Mouse (Mus musculus) limb, embryonic 14.5 days (tissue): ENCODE measurements around the gene Nexn. TPM values are rescaled to one million over a fixed set of nuclear protein-coding genes. Genes with fewer than 3 reads are reported as not detected.

ENCODE experiments used
- ATAC-seq: fragments of 200-750 bp; cut with Nextera tagmentation; 2 replicates; pipeline ENCODE4 v1.8.0; 2017; ENCODE audit warnings: low read depth, moderate number of reproducible peaks, moderate TSS enrichment; ENCODE audit not compliant: low FRiP score
- DNase-seq: peaks from one replicate; pipeline ENCODE4 v3.0.0-alpha.2; 2015; ENCODE audit warnings: low spot score
- H3K27ac ChIP-seq: fragments of 300-500 bp; sonication (generic); replicated peaks from 2 replicates; pipeline ENCODE4 v1.5.1; 2014; ENCODE audit warnings: low read depth, mild to moderate bottlenecking, low read length, moderate library complexity, mixed read lengths
- H3K27me3 ChIP-seq: fragments of 300-500 bp; sonication (generic); 2 replicates; pipeline ENCODE4 v1.6.1; 2014; ENCODE audit warnings: low read length, mixed read lengths; ENCODE audit not compliant: control insufficient read depth, insufficient read depth
- H3K36me3 ChIP-seq: fragments of 300-500 bp; sonication (generic); 2 replicates; pipeline ENCODE4 v1.6.1; 2014; ENCODE audit warnings: mild to moderate bottlenecking, low read length, moderate library complexity, mixed read lengths; ENCODE audit not compliant: control insufficient read depth, insufficient read depth
- H3K4me1 ChIP-seq: fragments of 300-500 bp; sonication (generic); 2 replicates; pipeline ENCODE4 v1.6.1; 2014; ENCODE audit warnings: antibody characterized with exemption, low read length, mixed read lengths; ENCODE audit not compliant: control insufficient read depth, insufficient read depth
- H3K4me2 ChIP-seq: fragments of 300-500 bp; sonication (generic); replicated peaks from 2 replicates; pipeline ENCODE4 v1.6.1; 2014; ENCODE audit warnings: low read depth, mild to moderate bottlenecking, low read length, moderate library complexity; ENCODE audit not compliant: severe bottlenecking
- H3K4me3 ChIP-seq: fragments of 300-500 bp; sonication (generic); replicated peaks from 2 replicates; pipeline ENCODE4 v1.5.1; 2014; ENCODE audit warnings: low read length
- H3K9ac ChIP-seq: fragments of 300-500 bp; sonication (generic); 2 replicates; pipeline ENCODE4 v1.6.1; 2014; ENCODE audit warnings: mild to moderate bottlenecking, low read depth, low read length, moderate library complexity; ENCODE audit not compliant: severe bottlenecking
- H3K9me3 ChIP-seq: fragments of 300-500 bp; sonication (generic); 2 replicates; pipeline ENCODE4 v1.6.1; 2016; ENCODE audit warnings: low read length; ENCODE audit not compliant: control insufficient read depth
- POLR2A ChIP-seq: fragments of 200-500 bp; IDR thresholded peaks from 2 replicates; pipeline ENCODE4 v1.8.0; 2012; ENCODE audit warnings: inconsistent platforms, mild to moderate bottlenecking, moderate library complexity, borderline replicate concordance; ENCODE audit not compliant: insufficient read depth, insufficient read length; ENCODE audit errors: extremely low read depth
- WGBS: fragments of 180-500 bp; shearing (Covaris S2); extraction: QIAGEN DNeasy Blood & Tissue Kit; methylation state at CpG from one replicate; pipeline ENCODE4 v1.1.7; 2014; 5-methylcytosine and 5-hydroxymethylcytosine counted together
- polyA plus RNA-seq, 2 experiments: library from polyadenylated mRNA; depleted of rRNA in 1 of 2; stranded (reverse) in 1 of 2; unstranded in 1 of 2; fragments of >200 nt; fragmentation: Nextera tagmentation in 1 of 2; extraction: Ambion mirVana in 1 of 2; gene quantifications; 2 replicates each; pipeline versions ENCODE4 v1.2.1 to v1.2.3; 2012 to 2014

Gene Nexn
- polyA plus RNA-seq, 2 experiments = 17.5 to 26.0 TPM

- TF ChIP-seq POLR2A = no peak
- Histone ChIP-seq H3K4me1 (peaks cover 10% of the 10 kb centered on the region; the same call in 1 of the 2 replicates), H3K9me3 (no peaks in the 10 kb centered on the region), H3K4me3 (no peak overlapping the region), H3K27me3 (no peaks in the 10 kb centered on the region), H3K27ac (no peak overlapping the region), H3K4me2 (no peak overlapping the region), H3K9ac (no peak overlapping the region), H3K36me3 (peaks cover 19% of the 10 kb centered on the region)
- DNase-seq (no peak), ATAC-seq (no peak)
- 83% methylated on average over 4 of the region's 4 CpGs for WGBS
Observed at GRCm38 (mm10) chr3:152305971-152306370, 39.8 kb upstream of the Nexn start.

GRCm38 (mm10) chr3:152305080-152305479 is 38.9 kb upstream of the Nexn start:
- no peaks in the 10 kb centered on the region for H3K9me3 ChIP-seq
- peaks cover 19% of the 10 kb centered on the region for H3K36me3 ChIP-seq
- no peak overlapping the region for H3K4me2 ChIP-seq
- peaks cover 10% of the 10 kb centered on the region; the same call in 1 of the 2 replicates for H3K4me1 ChIP-seq
- DNase-seq = no peak
- WGBS = 79% methylated on average over 8 of the region's 8 CpGs
- no peak overlapping the region for H3K9ac ChIP-seq
- no peak for TF ChIP-seq POLR2A
- no peak overlapping the region for H3K4me3 ChIP-seq
- ATAC-seq = no peak
- H3K27ac ChIP-seq = no peak overlapping the region
- H3K27me3 ChIP-seq = no peaks in the 10 kb centered on the region

DNA sequence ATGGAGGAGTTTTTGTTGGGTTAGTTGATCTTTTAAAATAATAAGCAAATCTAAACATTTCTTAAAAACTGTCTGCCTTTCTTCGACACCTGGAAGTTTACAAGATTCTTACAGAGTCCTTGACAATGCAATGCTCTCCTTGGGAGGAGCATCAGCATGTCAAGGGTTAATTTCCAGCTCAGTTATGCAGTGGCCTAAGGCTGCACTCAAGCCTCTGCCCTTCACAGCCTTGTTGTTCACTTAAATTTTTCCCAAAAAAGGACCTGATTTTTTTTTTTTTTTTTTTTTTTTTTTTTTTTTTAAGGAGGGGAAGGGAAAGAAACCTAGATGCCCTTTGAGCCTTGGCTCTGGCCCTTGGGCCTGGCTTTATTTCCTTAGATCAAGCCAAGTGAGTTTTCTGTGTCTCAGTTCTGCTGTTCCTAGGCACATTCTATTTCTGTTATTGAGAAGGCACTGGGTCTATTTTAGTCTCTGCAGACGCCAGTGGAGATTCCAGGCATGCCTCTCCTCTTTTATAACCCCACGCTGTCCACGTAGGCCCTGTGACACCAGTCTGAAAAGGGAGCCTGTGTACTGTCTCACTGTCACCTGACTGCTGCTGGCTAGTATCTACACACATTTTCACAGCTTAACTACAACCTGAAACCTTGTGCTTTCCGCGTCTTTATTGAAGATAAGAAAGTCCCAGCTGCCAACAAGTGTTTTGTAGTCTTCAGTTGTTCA is 38.1 kb upstream of the Nexn start:
- TF ChIP-seq POLR2A = no peak
- 26% methylated on average over 6 of the region's 6 CpGs for WGBS
- no peak overlapping the region for H3K9ac ChIP-seq
- H3K36me3 ChIP-seq = peaks cover 19% of the 10 kb centered on the region
- no peaks in the 10 kb centered on the region for H3K9me3 ChIP-seq
- 0 out of 2 replicates have a peak overlapping the region, but pooled peaks have one; percentile 38 for H3K27ac ChIP-seq
- peak; percentile 53; the same call in 1 of the 2 replicates for ATAC-seq
- H3K4me2 ChIP-seq = no peak overlapping the region
- no peak overlapping the region for H3K4me3 ChIP-seq
- no peak for DNase-seq
- H3K4me1 ChIP-seq = peaks cover 10% of the 10 kb centered on the region; the same call in 1 of the 2 replicates
- H3K27me3 ChIP-seq = no peaks in the 10 kb centered on the region

GRCm38 (mm10) chr3:152302991-152303390 is 36.8 kb upstream of the Nexn start:
- no peak for TF ChIP-seq POLR2A
- peaks cover 10% of the 10 kb centered on the region; the same call in 1 of the 2 replicates for H3K4me1 ChIP-seq
- no peaks in the 10 kb centered on the region for H3K27me3 ChIP-seq
- ATAC-seq (no peak), DNase-seq (no peak)
- H3K9ac ChIP-seq = no peak overlapping the region
- no peak overlapping the region for H3K4me2 ChIP-seq
- peaks cover 19% of the 10 kb centered on the region for H3K36me3 ChIP-seq
- no peak overlapping the region for H3K4me3 ChIP-seq
- no peak overlapping the region for H3K27ac ChIP-seq
- WGBS = 66% methylated on average over 9 of the region's 9 CpGs
- H3K9me3 ChIP-seq = no peaks in the 10 kb centered on the region

GRCm38 (mm10) chr3:152300376-152301337 is 34.5 kb upstream of the Nexn start:
- Histone ChIP-seq H3K4me2 (no peak overlapping the region), H3K4me3 (no peak overlapping the region), H3K36me3 (peaks cover 29% of the 10 kb centered on the region), H3K27me3 (no peaks in the 10 kb centered on the region), H3K4me1 (peaks cover 10% of the 10 kb centered on the region; the same call in 1 of the 2 replicates), H3K9me3 (no peaks in the 10 kb centered on the region), H3K27ac (no peak overlapping the region), H3K9ac (no peak overlapping the region)
- DNase-seq = peak; percentile 52
- WGBS = 64% methylated on average over 14 of the region's 14 CpGs
- peak; percentile 46; the same call in 1 of the 2 replicates for ATAC-seq
- no peak for TF ChIP-seq POLR2A
